ENCODE assay signal across 1 mouse cellular context in the genomic region with DNA sequence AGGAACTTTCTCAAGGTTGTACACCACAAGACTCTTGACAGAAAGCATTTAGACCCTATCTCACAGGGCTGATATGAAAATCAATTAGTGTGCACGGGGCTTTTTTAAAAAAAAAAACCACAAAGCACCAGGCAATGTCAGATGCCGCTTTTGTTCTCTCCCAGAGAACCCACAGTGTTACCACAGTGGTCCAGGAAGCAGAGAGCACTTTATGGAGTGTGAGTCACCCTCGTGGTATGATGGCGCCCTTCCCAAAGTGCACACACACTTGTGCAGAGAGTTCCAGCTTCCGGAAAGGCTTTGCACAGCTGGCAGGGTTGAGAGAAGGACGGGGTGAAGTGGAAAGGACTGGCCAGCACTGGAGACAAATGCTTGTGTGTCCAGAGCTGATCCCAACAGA.
TF ChIP-seq lines count a peak whose summit lies in the region.

No protein-coding gene starts in this region.

TF ChIP-seq in MEL, 35 proteins besides CTCF, POLR2A, EP300 and RAD21 (continued from another document):
- peak; percentile 62 for TF ChIP-seq MXI1 (IDR thresholded peaks at IDR 0.05; ENCODE audit: low read depth, low read length)
- peak; percentile 44; the same call in 1 of the 2 replicates for TF ChIP-seq GATA1 (IDR thresholded peaks at IDR 0.05; ENCODE audit: low read depth, low read length)
- TF ChIP-seq ZMIZ1 (IDR thresholded peaks at IDR 0.05; ENCODE audit: low read depth, low read length) = no peak
- TF ChIP-seq MYB (IDR thresholded peaks at IDR 0.05; ENCODE audit: low read depth, low read length) = no peak
- no peak for TF ChIP-seq TAL1 (IDR thresholded peaks at IDR 0.05; ENCODE audit: low read length)
- no peak for TF ChIP-seq GABPA (IDR thresholded peaks at IDR 0.05; ENCODE audit: low read depth, low read length)
- peak; percentile 77 for TF ChIP-seq ETS1 (IDR thresholded peaks at IDR 0.05; ENCODE audit: low read depth, low read length)
- TF ChIP-seq UBTF (IDR thresholded peaks at IDR 0.05; ENCODE audit: borderline replicate concordance, insufficient read depth, low read depth, low read length) = no peak
- TF ChIP-seq HCFC1 (IDR thresholded peaks at IDR 0.05; ENCODE audit: low read depth, low read length) = no peak
- TF ChIP-seq ZC3H11A (IDR thresholded peaks at IDR 0.05; ENCODE audit: low read depth, low read length) = no peak
- peak; percentile 86 for TF ChIP-seq BHLHE40 (IDR thresholded peaks at IDR 0.05; ENCODE audit: borderline replicate concordance, low read depth, low read length)
- no peak for TF ChIP-seq POLR2AphosphoS5 (IDR thresholded peaks at IDR 0.05; ENCODE audit: borderline replicate concordance, low read depth, low read length)
- no peak for TF ChIP-seq CHD1 (IDR thresholded peaks at IDR 0.05; ENCODE audit: low read depth, low read length)
- TF ChIP-seq POLR2AphosphoS2 (IDR thresholded peaks at IDR 0.05; ENCODE audit: low read length) = no peak
- TF ChIP-seq SMC3 (IDR thresholded peaks at IDR 0.05; ENCODE audit: low read depth, low read length) = no peak
